Mouse (Mus musculus) liver, embryonic 11.5 days (tissue): ENCODE results near the gene Mapk12. TPM values are rescaled to one million over a fixed set of nuclear protein-coding genes. Genes with fewer than 3 reads are reported as not detected.

Experiments used
- ATAC-seq: fragments of 200-750 bp; cut with Nextera tagmentation; replicated peaks from 2 replicates; pipeline ENCODE4 v1.8.0; 2017; ENCODE audit warnings: moderate number of reproducible peaks, mild to moderate bottlenecking, moderate TSS enrichment, moderate library complexity; ENCODE audit not compliant: low FRiP score
- DNase-seq: peaks from one replicate; pipeline ENCODE4 v3.0.0-alpha.2; 2017; ENCODE audit warnings: low spot score
- H3K27ac ChIP-seq: fragments of 300-500 bp; sonication (generic); 2 replicates; pipeline ENCODE4 v1.5.1; 2014; ENCODE audit warnings: mild to moderate bottlenecking, low read depth, low read length, control low read depth
- H3K27me3 ChIP-seq: fragments of 300-500 bp; sonication (generic); replicated peaks from 2 replicates; pipeline ENCODE4 v1.6.1; 2014; ENCODE audit warnings: low read length, mixed read lengths; ENCODE audit not compliant: control insufficient read depth, insufficient read depth
- H3K36me3 ChIP-seq: fragments of 300-500 bp; sonication (generic); 2 replicates; pipeline ENCODE4 v1.6.1; 2014; ENCODE audit warnings: mild to moderate bottlenecking, low read length, moderate library complexity, mixed read lengths; ENCODE audit not compliant: control insufficient read depth, insufficient read depth
- H3K4me1 ChIP-seq: fragments of 300-500 bp; sonication (generic); replicated peaks from 2 replicates; pipeline ENCODE4 v1.6.1; 2014; ENCODE audit warnings: low read length, mixed read lengths; ENCODE audit not compliant: control insufficient read depth, insufficient read depth
- H3K4me2 ChIP-seq: fragments of 300-500 bp; sonication (generic); 2 replicates; pipeline ENCODE4 v1.6.1; 2014; ENCODE audit warnings: mild to moderate bottlenecking, control low read depth, moderate library complexity
- H3K4me3 ChIP-seq: fragments of 300-500 bp; sonication (generic); 2 replicates; pipeline ENCODE4 v1.5.1; 2014; ENCODE audit warnings: low read depth, low read length, control low read depth
- H3K9ac ChIP-seq: fragments of 300-500 bp; sonication (generic); 2 replicates; pipeline ENCODE4 v1.6.1; 2014; ENCODE audit warnings: low read depth, low read length, control low read depth
- H3K9me3 ChIP-seq: fragments of 300-500 bp; sonication (generic); 2 replicates; pipeline ENCODE4 v1.6.1; 2016; ENCODE audit warnings: low read length, inconsistent platforms, mixed read lengths; ENCODE audit not compliant: control insufficient read depth
- WGBS: fragments of 180-500 bp; shearing (Covaris S2); extraction: QIAGEN DNeasy Blood & Tissue Kit; methylation state at CpG from one replicate; pipeline ENCODE4 v1.1.7; 2014; 5-methylcytosine and 5-hydroxymethylcytosine counted together
- polyA plus RNA-seq: library from polyadenylated mRNA; unstranded; fragments of >200 nt; fragmentation: Nextera tagmentation; extraction: Ambion mirVana; gene quantifications from 2 replicates; pipeline ENCODE4 v1.2.1, GENCODE M21; 2014

Gene Mapk12
- polyA plus RNA-seq, 1 experiment from 2014 or later, result 4.8 TPM

GRCm38 (mm10) chr15:89173024-89173905, 32.8 kb upstream of the Mapk12 start:
- under 1% methylated on average over 64 of the region's 65 CpGs for WGBS
- H3K27me3 ChIP-seq, result peaks cover 25% of the 10 kb centered on the region
- H3K36me3 ChIP-seq, result no peaks in the 10 kb centered on the region; the same call in 1 of the 2 replicates
- H3K9me3 ChIP-seq, result no peaks in the 10 kb centered on the region
- DNase-seq (peak; percentile 57), ATAC-seq (no peak)
- H3K4me2 ChIP-seq, result peak overlapping the region; percentile 85
- peak overlapping the region; percentile 62 for H3K4me3 ChIP-seq
- peak overlapping the region; percentile 55 for H3K9ac ChIP-seq
- peaks cover 72% of the 10 kb centered on the region for H3K4me1 ChIP-seq
- H3K27ac ChIP-seq, result peak overlapping the region; percentile 9

- DNase-seq (no peak), ATAC-seq (no peak)
- Histone ChIP-seq H3K36me3 (peaks cover 3% of the 10 kb centered on the region; the same call in 1 of the 2 replicates), H3K27me3 (peaks cover 25% of the 10 kb centered on the region), H3K4me3 (peak overlapping the region; percentile 62), H3K9me3 (no peaks in the 10 kb centered on the region), H3K4me1 (peaks cover 64% of the 10 kb centered on the region), H3K9ac (peak overlapping the region; percentile 55), H3K27ac (peak overlapping the region; percentile 9; the same call in 1 of the 2 replicates), H3K4me2 (peak overlapping the region; percentile 85)
- 46% methylated on average over 17 of the region's 17 CpGs for whole genome bisulfite sequencing
These were observed 31.9 kb upstream of the Mapk12 start for GRCm38 (mm10) chr15:89172276-89172935.

- peaks cover 7% of the 10 kb centered on the region for H3K36me3 ChIP-seq
- H3K4me3 ChIP-seq, result no peak overlapping the region
- no peaks in the 10 kb centered on the region for H3K9me3 ChIP-seq
- 75% methylated on average over 5 of the region's 5 CpGs for WGBS
- peaks cover 25% of the 10 kb centered on the region for H3K27me3 ChIP-seq
- ATAC-seq (no peak), DNase-seq (no peak)
- peaks cover 56% of the 10 kb centered on the region for H3K4me1 ChIP-seq
- H3K9ac ChIP-seq, result no peak overlapping the region
- H3K27ac ChIP-seq, result no peak overlapping the region
- peak overlapping the region; percentile 20; the same call in 1 of the 2 replicates for H3K4me2 ChIP-seq
These were observed 31.1 kb upstream of the Mapk12 start for GRCm38 (mm10) chr15:89171526-89172051.

GRCm38 (mm10) chr15:89170102-89170501, 29.6 kb upstream of the Mapk12 start:
- Histone ChIP-seq H3K9ac (no peak overlapping the region), H3K4me2 (peak overlapping the region; percentile 15), H3K4me3 (no peak overlapping the region), H3K4me1 (peaks cover 51% of the 10 kb centered on the region), H3K9me3 (no peaks in the 10 kb centered on the region), H3K36me3 (peaks cover 11% of the 10 kb centered on the region), H3K27me3 (peaks cover 23% of the 10 kb centered on the region), H3K27ac (peak overlapping the region; percentile 69)
- no peak for ATAC-seq
- DNase-seq, result no peak
- 47% methylated on average over 3 of the region's 3 CpGs for WGBS

GRCm38 (mm10) chr15:89169431-89169830, 28.9 kb upstream of the Mapk12 start:
- peak overlapping the region; percentile 69 for H3K27ac ChIP-seq
- peaks cover 47% of the 10 kb centered on the region for H3K4me1 ChIP-seq
- WGBS, result 32% methylated on average over 10 of the region's 10 CpGs
- peaks cover 16% of the 10 kb centered on the region for H3K36me3 ChIP-seq
- peaks cover 18% of the 10 kb centered on the region for H3K27me3 ChIP-seq
- peak overlapping the region; percentile 36 for H3K4me2 ChIP-seq
- ATAC-seq (peak; percentile 22; the same call in 1 of the 2 replicates), DNase-seq (no peak)
- H3K9ac ChIP-seq, result no peak overlapping the region
- H3K4me3 ChIP-seq, result no peak overlapping the region
- no peaks in the 10 kb centered on the region for H3K9me3 ChIP-seq

- H3K9ac ChIP-seq, result no peak overlapping the region
- no peak overlapping the region for H3K27ac ChIP-seq
- peaks cover 43% of the 10 kb centered on the region for H3K4me1 ChIP-seq
- H3K9me3 ChIP-seq, result no peaks in the 10 kb centered on the region
- peak overlapping the region; percentile 36 for H3K4me2 ChIP-seq
- 62% methylated on average over 10 of the region's 10 CpGs for WGBS
- peaks cover 13% of the 10 kb centered on the region for H3K27me3 ChIP-seq
- ATAC-seq (no peak), DNase-seq (no peak)
- H3K36me3 ChIP-seq, result peaks cover 21% of the 10 kb centered on the region
- H3K4me3 ChIP-seq, result no peak overlapping the region
These were observed 28.4 kb upstream of the Mapk12 start for GRCm38 (mm10) chr15:89168922-89169321.

GRCm38 (mm10) chr15:89165478-89165877, 25.0 kb upstream of the Mapk12 start:
- no peaks in the 10 kb centered on the region for H3K9me3 ChIP-seq
- peaks cover 31% of the 10 kb centered on the region for H3K36me3 ChIP-seq
- ATAC-seq (no peak), DNase-seq (no peak)
- 89% methylated on average over 12 of the region's 12 CpGs for WGBS
- H3K27me3 ChIP-seq, result no peaks in the 10 kb centered on the region
- H3K4me3 ChIP-seq, result no peak overlapping the region
- H3K9ac ChIP-seq, result no peak overlapping the region
- no peak overlapping the region for H3K4me2 ChIP-seq
- peaks cover 18% of the 10 kb centered on the region for H3K4me1 ChIP-seq
- H3K27ac ChIP-seq, result no peak overlapping the region

- Histone ChIP-seq H3K27me3 (no peaks in the 10 kb centered on the region), H3K4me3 (no peak overlapping the region), H3K27ac (no peak overlapping the region), H3K4me1 (no peaks in the 10 kb centered on the region), H3K9me3 (no peaks in the 10 kb centered on the region), H3K36me3 (peaks cover 50% of the 10 kb centered on the region), H3K4me2 (no peak overlapping the region; the same call in 1 of the 2 replicates), H3K9ac (no peak overlapping the region)
- ATAC-seq (no peak), DNase-seq (no peak)
- WGBS, result 72% methylated on average over 9 of the region's 9 CpGs
These were observed 20.9 kb upstream of the Mapk12 start for GRCm38 (mm10) chr15:89161397-89161796.
